Mouse (Mus musculus) thymus, adult 2 months (tissue): Measurements from ENCODE around the gene Tunar.

Experiments
- CTCF ChIP-seq: fragments of 200-500 bp; IDR thresholded peaks from 2 replicates; pipeline ENCODE4 v1.5.1; 2012; ENCODE audit warnings: mild to moderate bottlenecking, control low read depth, low read length, moderate library complexity, borderline replicate concordance; ENCODE audit not compliant: control insufficient read depth, poor library complexity, insufficient read depth; ENCODE audit errors: extremely low read depth
- POLR2A ChIP-seq: fragments of 200-500 bp; IDR thresholded peaks from 2 replicates; pipeline ENCODE4 v1.6.1; 2012; ENCODE audit warnings: mild to moderate bottlenecking, low read length, control low read depth, moderate library complexity; ENCODE audit not compliant: control insufficient read depth, poor library complexity, insufficient read depth; ENCODE audit errors: extremely low read depth

DNA sequence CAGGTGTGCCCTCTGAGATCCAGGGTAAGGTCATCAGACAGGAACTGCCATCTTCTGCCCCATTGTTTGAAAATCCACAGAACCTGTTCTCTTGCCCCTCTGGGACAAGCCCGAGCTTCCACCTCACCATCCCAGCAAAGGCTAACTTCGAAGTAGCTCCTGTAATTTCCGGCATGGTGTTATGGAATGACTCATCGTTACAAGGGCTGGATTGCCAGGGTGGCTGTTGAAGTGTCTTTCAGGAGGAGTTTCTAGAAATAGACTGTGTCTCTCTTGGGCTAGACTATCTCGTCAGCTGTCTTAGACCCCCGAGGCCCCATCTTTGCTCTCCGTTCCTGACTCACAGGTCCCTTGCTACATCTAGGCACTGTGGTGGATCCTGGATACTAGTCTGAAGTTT, 10.8 kb downstream of the Tunar start:
- TF ChIP-seq POLR2A (no peak), CTCF (no peak)
